Mouse (Mus musculus) splenic B cell, adult 2 months (primary cell): ENCODE data around the gene Svs3a.
"Not testable (repeated sequence)": the region's sequence is repeated elsewhere in the genome, so short reads cannot be mapped to it uniquely, and the experiment has no call there.

ENCODE experiments used
- DNase-seq: peaks from one replicate; pipeline ENCODE4 v3.0.0-alpha.2; 2011; ENCODE audit warnings: low read depth, low spot score
- H3K27me3 ChIP-seq: 2 replicates; pipeline ENCODE4 v1.6.1; 2012; ENCODE audit warnings: mild to moderate bottlenecking, low read length, moderate library complexity, mixed read lengths; ENCODE audit not compliant: control insufficient read depth, poor library complexity, insufficient read depth, severe bottlenecking
- H3K36me3 ChIP-seq: 2 replicates; pipeline ENCODE4 v1.6.1; 2012; ENCODE audit warnings: mild to moderate bottlenecking, low read length, moderate library complexity, mixed read lengths; ENCODE audit not compliant: control insufficient read depth, poor library complexity, insufficient read depth, severe bottlenecking

Gene Svs3a

GRCm38 (mm10) chr2:164288968-164289367 lies at the start of gene Svs3a:
Gene Svs3a (plus strand): TSS chr2:164289268.
- H3K36me3 ChIP-seq, H3K27me3 ChIP-seq, DNase-seq: not testable (repeated sequence)

DNA sequence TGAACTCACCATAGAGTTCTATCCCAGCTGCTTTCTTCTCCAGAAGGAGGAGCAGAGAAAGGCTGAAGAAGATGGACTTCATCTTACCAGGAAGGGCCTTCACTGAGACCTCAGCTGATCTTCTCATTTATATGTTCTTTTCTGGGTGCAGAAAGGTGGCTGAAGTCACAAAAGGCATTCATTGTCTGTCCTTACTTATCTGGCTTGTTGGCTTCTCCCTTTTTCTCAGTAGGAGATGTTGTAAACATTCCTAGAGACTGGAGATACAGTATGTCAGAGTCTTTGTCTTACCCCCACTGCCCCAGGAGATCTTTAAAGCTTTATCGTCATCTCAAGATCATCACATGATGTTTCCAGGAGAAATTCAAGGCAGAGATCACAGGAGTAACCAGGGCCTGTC lies 32.5 kb upstream of the Svs3a start, which contains the start of gene Svs3b:
TSS of gene Svs3b (minus strand) at position 101 of the 400 bp plus-strand sequence.
- not testable (repeated sequence) for H3K36me3 ChIP-seq, H3K27me3 ChIP-seq, DNase-seq

DNA sequence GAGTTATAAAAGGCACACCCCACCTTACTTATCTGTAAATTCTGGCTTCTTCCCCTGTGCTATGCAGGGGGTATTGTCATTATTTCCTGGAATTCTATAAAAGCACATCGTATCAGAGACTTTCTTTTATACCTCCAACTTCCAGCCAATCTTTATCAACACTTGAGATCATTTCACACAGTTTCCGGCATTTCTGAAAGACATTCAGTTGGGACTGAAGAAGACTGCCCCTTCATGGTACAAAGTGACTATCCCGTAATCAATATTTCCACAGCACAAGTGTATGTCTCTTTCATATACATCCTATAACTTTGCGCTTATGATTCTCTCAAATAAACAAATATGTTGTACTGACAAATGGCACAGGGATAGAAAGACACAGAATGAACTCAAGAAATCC lies 10.7 kb upstream of the Svs3a start, which contains the start of gene Svs4:
TSS of gene Svs4 (minus strand) at position 101 of the 400 bp plus-strand sequence.
- no peak for DNase-seq
- no peaks in the 10 kb centered on the region for H3K36me3 ChIP-seq
- H3K27me3 ChIP-seq: no peaks in the 10 kb centered on the region

DNA sequence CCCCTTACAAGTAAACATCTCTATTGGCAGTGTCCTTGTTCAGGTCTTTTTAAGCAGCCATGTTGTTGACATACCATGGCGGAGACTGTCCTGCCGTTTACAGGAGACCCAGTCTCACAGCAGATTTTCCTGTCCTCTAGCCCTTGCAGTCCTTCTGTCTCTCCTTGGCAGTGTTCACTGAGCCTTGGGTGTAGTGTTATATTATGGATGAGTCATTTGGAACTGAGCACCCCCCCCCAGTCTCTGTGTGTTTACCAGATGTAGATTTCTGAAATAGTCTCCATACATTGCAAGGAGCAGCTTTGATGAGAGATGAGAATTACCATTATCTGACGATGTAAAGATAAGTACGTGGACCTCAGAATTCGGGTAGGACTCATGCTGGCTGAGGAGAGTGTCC lies 23.5 kb downstream of the Svs3a start:
- no peaks in the 10 kb centered on the region for H3K27me3 ChIP-seq
- no peak for DNase-seq

GRCm38 (mm10) chr2:164315460-164315859 lies 26.4 kb downstream of the Svs3a start:
- not testable (repeated sequence) for DNase-seq, H3K27me3 ChIP-seq, H3K36me3 ChIP-seq

More for the DNA sequence above, 23.5 kb downstream of the Svs3a start:
- no peaks in the 10 kb centered on the region for H3K36me3 ChIP-seq

GRCm38 (mm10) chr2:164316451-164316850 lies 27.4 kb downstream of the Svs3a start, which contains the start of gene Svs6:
Gene Svs6 (plus strand): TSS chr2:164316751.
- not testable (repeated sequence) for DNase-seq, H3K27me3 ChIP-seq, H3K36me3 ChIP-seq

DNA sequence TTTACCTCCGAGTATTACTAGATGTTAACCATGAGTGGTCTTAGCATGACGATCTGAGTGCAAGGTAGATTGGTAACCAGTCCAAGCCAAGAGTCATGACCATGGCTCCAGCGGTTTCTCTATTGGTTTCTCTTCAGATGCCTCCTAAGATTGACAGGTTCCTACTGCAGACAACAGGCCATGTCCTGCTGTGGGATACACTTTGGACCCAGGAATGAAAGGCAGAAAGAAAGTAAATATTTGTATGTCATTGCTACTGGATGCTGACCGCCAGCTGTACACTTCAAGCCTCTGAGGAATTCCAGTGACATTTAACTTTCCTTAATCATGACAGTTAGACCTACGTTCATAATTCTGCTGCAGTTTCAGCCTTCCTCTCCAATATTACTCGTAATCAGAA lies 31.9 kb downstream of the Svs3a start:
- no peaks in the 10 kb centered on the region for H3K27me3 ChIP-seq
- DNase-seq: no peak
- no peaks in the 10 kb centered on the region for H3K36me3 ChIP-seq

- not testable (repeated sequence) for H3K27me3 ChIP-seq, DNase-seq, H3K36me3 ChIP-seq
Measured at GRCm38 (mm10) chr2:164332440-164332839, 43.4 kb downstream of the Svs3a start, which contains the start of gene Svs5. Gene Svs5 (plus strand): TSS chr2:164332740.
